Mouse (Mus musculus): ENCODE measurements around the gene Mettl8.
A peak's percentile ranks its signal among the peaks of the same experiment; 100 is the strongest.

Mettl8 gene

GRCm38 (mm10) chr2:71055300-71056114, at the start of gene Mettl8, which contains the start of gene Dcaf17:
TSS of gene Mettl8 (minus strand) at chr2:71055583.
TSS of gene Dcaf17 (plus strand) at chr2:71055328.
- DNase-seq (ENCODE audit: low spot score): peak; percentile 98

DNA sequence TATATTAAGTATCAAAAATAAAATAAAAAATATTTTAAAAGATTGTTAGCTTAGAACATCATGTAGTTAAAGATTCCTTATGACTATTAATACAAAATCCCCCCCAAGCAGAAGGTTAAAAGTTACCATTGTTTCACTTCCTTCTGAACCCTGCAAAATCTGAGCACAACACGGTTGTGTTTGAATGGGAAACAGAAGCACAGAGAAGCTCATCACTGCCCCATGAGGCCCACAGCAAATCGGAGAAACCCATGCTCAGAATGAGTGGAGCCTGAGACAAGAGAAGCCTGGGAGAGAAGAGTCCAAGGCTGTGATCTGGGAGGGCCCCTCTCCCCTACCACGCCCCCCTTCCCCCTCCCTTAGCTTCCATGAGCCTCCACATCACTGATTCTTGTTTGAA, 49.3 kb upstream of the Mettl8 start:
- DNase-seq (ENCODE audit: low spot score): no peak

- DNase-seq (ENCODE audit: low spot score): no peak
These were observed 47.9 kb upstream of the Mettl8 start for GRCm38 (mm10) chr2:71103292-71103680.

GRCm38 (mm10) chr2:71102621-71103291, 47.4 kb upstream of the Mettl8 start:
- DNase-seq (ENCODE audit: low spot score): no peak

GRCm38 (mm10) chr2:71096170-71096569, 40.8 kb upstream of the Mettl8 start:
- DNase-seq (ENCODE audit: low spot score): no peak

DNA sequence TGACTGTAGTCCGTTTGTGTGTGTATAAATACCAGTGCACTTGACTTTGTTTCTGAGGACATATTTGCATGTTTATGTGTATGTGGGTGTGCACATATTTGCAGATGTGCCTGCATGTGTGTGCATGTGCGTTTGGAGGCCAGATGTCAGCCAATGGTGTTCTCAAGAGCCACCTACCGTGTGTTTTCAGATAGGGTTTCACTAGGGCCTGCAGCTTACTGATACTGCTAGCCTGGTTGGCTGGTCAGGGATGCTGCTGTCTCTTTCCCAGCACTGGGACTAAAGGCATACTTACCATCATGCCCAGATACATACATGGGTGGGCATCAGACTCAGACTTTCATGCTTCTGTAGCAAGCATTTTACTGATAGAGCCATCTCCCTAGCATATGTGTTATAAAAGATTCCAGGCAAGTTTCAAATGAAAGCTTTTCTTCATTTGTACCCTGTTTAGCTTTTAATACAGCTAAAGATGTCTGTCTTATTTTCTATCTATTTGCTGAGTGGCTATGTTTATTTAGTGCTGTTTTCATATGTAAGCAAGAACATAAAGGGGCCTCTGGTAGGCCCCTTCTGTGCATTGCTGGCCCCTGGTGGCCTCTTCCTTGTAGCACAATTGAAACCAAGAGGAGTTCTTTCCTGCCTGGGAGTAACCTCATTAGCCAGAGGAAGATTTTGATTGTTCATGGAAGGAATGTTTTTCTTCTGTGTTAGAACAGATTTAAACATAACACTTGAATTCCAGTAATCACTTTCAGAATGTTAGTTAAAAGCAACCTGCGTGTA, 35.5 kb upstream of the Mettl8 start:
- DNase-seq (ENCODE audit: low spot score): peak; percentile 47

- no peak for DNase-seq (ENCODE audit: low spot score)
These were observed 34.4 kb upstream of the Mettl8 start for GRCm38 (mm10) chr2:71089766-71090165.

- DNase-seq (ENCODE audit: low spot score): no peak
These were observed 28.2 kb upstream of the Mettl8 start for GRCm38 (mm10) chr2:71083454-71084193.

GRCm38 (mm10) chr2:71082416-71082815, 27.0 kb upstream of the Mettl8 start:
- no peak for DNase-seq (ENCODE audit: low spot score)

- no peak for DNase-seq (ENCODE audit: low spot score)
These were observed 18.4 kb upstream of the Mettl8 start for GRCm38 (mm10) chr2:71073828-71074227.

DNA sequence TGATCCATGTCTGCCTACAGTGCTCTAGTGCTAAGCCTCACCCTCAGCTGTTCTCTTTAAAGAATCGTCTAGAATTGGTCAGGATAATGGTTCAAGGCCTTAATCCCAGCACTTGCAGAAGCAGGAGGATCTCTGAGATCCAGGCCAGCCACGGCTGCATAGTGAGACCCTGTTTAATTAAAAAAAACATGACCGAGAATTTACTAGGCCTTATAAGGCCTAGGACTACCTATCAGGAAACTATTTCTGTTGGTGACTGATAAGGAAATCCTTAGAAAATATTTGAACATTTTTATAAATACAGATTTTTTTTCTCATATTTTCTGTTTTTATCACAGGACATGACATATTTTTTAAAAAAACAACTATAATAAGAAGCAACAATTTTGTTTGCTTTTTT, 17.9 kb upstream of the Mettl8 start:
- DNase-seq (ENCODE audit: low spot score): no peak

- no peak for DNase-seq (ENCODE audit: low spot score)
These were observed 16.2 kb upstream of the Mettl8 start for GRCm38 (mm10) chr2:71071601-71072000.

- no peak for DNase-seq (ENCODE audit: low spot score)
These were observed 892 bp upstream of the Mettl8 start for GRCm38 (mm10) chr2:71056115-71056835.

GRCm38 (mm10) chr2:71054716-71055115, 667 bp downstream of the Mettl8 start:
- no peak for DNase-seq (ENCODE audit: low spot score)

DNA sequence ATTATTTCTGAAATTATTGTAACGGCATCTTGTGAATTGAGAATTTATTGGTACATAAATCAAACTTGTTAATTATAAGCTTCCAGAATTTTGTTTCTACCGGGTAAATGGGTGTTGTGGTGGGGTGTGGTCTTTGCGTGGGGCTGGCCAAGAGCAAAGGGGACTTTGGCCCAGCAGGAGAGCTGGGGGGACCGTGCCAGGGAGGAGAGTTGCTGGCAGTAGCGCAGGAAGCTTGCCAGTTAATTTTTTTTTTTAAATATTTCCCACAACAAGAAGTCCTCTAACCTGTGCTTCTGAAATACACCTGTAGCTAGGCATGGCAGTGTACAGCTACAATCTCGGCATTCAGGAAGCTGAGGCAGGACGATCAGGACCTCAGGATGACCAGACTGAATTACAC, 4.9 kb downstream of the Mettl8 start:
- DNase-seq (ENCODE audit: low spot score): no peak

- no peak for DNase-seq (ENCODE audit: low spot score)
These were observed 6.5 kb downstream of the Mettl8 start for GRCm38 (mm10) chr2:71048896-71049295.

- DNase-seq (ENCODE audit: low spot score): no peak
These were observed 8.5 kb downstream of the Mettl8 start for GRCm38 (mm10) chr2:71046751-71047320.

- no peak for DNase-seq (ENCODE audit: low spot score)
These were observed 9.2 kb downstream of the Mettl8 start for GRCm38 (mm10) chr2:71046151-71046550.

DNA sequence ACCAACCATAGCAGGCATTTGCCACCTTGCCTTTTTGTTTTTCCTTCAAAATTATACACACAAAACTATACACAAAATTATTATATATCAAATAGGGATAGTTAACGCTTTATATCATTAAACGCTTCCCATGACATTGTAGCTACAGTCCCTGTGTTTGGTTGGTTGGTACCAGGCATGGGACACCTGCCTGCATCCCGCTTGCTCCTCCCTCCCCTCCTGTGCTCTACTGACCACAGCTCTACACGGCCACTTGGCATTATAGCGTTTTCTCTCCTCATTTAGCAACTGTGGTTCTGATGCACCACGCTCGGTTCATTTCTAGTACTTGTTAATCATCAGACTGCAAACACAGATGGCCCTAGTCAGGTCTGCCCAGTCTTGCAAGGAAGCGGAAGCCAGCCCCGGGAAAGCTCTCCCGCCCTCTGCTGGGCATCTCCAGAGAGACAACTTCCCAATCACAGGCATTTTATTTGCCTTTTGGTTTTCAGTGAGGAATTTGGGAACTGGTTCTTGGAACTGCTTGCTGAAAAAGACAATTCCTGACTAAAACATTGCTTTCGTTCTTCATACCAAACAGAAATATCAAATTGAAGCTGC, 15.8 kb downstream of the Mettl8 start:
- DNase-seq (ENCODE audit: low spot score): peak; percentile 85

DNA sequence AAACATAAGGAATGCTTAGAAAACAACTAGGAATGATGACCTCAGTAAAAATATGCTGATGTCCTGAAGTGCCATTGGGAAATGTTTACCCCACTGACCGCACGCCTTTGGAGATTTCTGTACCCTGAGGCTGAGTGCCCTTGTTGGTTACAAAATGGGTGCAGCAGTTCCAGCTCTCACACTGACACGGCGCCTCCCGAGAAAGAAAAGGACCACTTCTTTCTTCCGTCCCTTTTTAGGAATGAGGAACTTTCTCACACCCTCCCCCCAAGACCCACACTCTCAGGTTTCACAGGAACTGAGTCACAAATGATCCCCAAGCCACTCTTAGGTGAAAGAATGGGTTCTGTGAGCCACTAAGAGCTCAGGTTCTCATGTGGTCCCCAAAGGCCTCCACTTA, 17.9 kb downstream of the Mettl8 start:
- DNase-seq (ENCODE audit: low spot score): no peak

All from retina, embryonic 14.5 days (tissue).